Mouse (Mus musculus): ENCODE measurements around the gene Ace3.

The Ace3 gene

GRCm38 (mm10) chr11:105994375-105994774 is at the start of gene Ace3:
TSS of gene Ace3 (plus strand) at chr11:105994675.
- DNase-seq (ENCODE audit: low read depth, low spot score) = no peak

DNA sequence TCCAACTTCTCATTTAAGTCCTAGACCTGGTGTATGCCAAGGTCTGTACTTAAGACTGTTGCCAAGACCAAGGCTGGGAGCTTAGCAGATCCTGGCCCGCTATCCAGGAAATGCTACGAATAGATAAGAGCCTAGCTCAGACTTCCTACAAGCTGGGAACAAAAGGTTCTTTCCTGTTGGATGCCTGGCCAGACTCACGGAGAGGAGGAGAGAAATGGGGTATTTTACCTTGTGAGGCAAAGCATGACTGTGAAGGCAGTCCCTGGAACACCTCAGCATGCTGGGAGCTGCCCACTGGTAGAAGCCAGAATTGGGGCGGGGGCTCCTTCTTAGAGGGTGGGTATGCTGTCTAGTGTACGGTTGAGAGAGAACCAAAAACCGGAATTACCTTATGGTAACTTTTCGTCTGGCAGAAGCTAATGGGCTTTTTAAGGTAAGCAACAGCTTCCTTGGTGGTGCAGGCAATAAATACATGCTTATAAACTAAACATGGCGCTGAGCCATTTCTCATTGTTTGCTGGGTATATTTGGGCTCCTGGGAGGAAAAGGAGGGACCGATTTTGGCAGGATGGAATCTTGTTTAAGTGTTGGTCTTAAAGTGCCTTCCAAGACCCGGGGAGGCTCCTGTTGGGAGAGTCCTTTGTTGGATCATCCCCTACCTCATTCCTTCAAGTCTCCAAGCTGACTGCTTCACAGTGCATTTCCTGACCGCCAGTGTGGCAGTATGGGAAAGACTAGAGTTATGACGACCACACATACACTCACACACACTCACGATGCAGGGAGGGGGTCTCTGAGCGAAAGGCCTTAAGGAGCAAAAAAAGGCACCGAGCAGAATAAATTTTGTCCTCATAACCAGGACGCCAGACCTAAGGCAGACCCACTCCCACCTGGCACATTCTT is 49.5 kb upstream of the Ace3 start:
- DNase-seq (ENCODE audit: low read depth, low spot score) = no peak

- no peak for DNase-seq (ENCODE audit: low read depth, low spot score)
Observed at GRCm38 (mm10) chr11:105946694-105947154, 47.8 kb upstream of the Ace3 start.

GRCm38 (mm10) chr11:105948255-105948654 is 46.2 kb upstream of the Ace3 start:
- DNase-seq (ENCODE audit: low read depth, low spot score) = no peak

DNA sequence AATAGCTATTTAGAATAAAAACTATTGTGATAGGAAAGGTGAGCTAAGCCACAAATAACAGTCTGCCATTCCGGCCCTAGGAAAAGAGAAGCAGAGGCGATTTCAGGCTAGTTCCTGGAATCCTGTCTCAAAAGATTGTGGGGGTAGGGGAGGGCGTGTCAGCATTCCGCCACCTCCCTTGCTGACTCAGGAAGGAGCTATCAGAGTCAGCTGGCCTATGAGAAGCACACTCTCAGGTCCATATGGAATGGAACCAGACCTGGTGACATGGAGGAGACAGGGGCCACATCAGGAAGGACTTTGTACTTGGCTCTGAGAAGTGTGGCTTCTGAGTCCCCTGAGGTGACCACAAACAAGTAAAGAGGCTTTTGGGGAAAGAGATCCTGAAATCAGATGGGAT is 44.0 kb upstream of the Ace3 start:
- DNase-seq (ENCODE audit: low read depth, low spot score) = no peak

GRCm38 (mm10) chr11:105951601-105952044 is 42.9 kb upstream of the Ace3 start:
- DNase-seq (ENCODE audit: low read depth, low spot score) = no peak

- DNase-seq (ENCODE audit: low read depth, low spot score) = no peak
Observed at GRCm38 (mm10) chr11:105952111-105952510, 42.4 kb upstream of the Ace3 start.

DNA sequence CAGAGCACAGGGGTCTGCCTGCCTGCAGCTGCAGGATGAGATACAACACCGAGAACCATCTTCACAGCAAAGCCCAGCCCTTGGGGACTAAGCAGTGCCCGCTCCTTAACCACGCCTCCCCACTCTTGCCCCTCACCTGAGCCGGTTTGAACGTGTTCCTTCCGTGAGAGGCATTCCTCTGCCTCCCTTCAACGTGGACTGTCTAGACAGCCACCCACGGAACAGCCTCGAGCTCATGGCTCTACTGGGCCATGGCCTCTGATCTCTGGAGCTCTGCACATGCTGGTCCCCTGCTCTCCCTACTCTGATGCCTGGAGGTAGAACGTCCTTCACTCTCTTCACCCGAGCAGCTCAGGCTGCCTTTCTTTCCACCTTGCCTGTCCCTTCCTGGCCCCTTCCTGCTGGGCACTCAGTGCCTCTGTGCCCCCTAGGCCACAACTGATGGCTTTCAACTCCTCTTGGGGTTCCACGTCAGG is 41.5 kb upstream of the Ace3 start, which contains the start of gene Cyb561:
Cyb561 (minus strand) TSS at position 426 of the 476 bp plus-strand sequence.
- DNase-seq (ENCODE audit: low read depth, low spot score) = no peak

GRCm38 (mm10) chr11:105953402-105953801 is 41.1 kb upstream of the Ace3 start:
- no peak for DNase-seq (ENCODE audit: low read depth, low spot score)

- DNase-seq (ENCODE audit: low read depth, low spot score) = no peak
Observed at GRCm38 (mm10) chr11:105955815-105956430, 38.6 kb upstream of the Ace3 start.

- DNase-seq (ENCODE audit: low read depth, low spot score) = no peak
Observed at GRCm38 (mm10) chr11:105957501-105957900, 37.0 kb upstream of the Ace3 start.

- no peak for DNase-seq (ENCODE audit: low read depth, low spot score)
Observed at GRCm38 (mm10) chr11:105958566-105958965, 35.9 kb upstream of the Ace3 start.

DNA sequence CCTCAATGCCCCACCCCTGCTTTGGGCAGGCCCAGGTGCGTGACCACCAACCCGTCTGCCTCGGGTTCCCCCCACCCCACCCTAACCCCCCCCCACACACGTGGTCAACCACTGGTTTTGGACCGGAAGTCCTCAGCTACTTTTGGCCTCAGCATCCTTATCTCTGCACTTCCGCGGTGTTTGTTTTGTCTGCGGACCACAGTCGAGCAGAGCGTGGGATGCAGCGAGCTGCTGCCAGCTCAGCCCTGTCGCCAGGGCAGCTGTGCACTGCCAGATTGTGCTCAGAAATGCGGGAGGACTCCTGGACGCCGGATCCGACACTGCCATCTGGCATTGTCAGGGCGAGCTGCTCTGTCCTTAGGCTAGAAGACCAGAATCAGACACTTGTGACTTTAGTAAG is 35.1 kb upstream of the Ace3 start:
- no peak for DNase-seq (ENCODE audit: low read depth, low spot score)

GRCm38 (mm10) chr11:105964691-105965090 is 29.8 kb upstream of the Ace3 start:
- DNase-seq (ENCODE audit: low read depth, low spot score) = no peak

GRCm38 (mm10) chr11:105966288-105966687 is 28.2 kb upstream of the Ace3 start:
- DNase-seq (ENCODE audit: low read depth, low spot score) = no peak

GRCm38 (mm10) chr11:105967741-105968574 is 26.5 kb upstream of the Ace3 start, which contains the start of gene Ace:
TSS of gene Ace (plus strand) at chr11:105967945.
- DNase-seq (ENCODE audit: low read depth, low spot score) = no peak

DNA sequence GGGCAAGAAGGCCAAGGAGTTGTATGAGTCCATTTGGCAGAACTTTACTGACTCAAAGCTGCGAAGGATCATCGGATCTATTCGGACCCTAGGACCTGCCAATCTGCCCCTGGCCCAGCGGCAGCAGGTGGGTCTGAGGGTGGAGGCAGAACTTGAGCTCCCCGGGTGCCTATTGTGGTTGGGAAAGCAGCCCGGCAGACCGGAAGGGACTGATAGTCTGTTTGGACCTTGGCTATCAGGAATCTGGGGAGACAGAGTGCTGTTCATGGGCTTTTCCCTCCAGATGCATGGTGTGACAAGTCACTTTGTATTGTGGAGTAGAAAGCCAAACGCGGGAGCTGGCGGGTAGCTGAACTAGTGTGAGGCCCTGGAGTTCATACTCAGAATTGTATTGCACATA is 25.5 kb upstream of the Ace3 start:
- DNase-seq (ENCODE audit: low read depth, low spot score) = no peak

GRCm38 (mm10) chr11:105969516-105969915 is 25.0 kb upstream of the Ace3 start:
- no peak for DNase-seq (ENCODE audit: low read depth, low spot score)

DNA sequence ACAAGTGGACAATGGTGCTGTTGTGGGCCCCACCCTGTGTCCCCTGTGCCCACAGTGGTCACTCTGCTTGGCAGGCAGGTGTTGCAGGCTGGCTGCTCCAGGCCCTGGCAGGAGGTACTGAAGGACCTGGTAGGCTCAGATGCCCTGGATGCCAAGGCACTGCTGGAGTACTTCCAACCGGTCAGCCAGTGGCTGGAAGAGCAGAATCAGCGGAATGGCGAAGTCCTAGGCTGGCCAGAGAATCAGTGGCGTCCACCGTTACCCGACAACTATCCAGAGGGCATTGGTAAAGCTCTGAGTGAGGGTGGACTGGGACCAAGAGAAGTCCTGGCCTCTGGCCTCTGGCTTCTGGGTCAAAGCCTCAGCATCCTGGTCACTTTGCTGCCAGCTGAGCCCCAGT is 19.9 kb upstream of the Ace3 start:
- no peak for DNase-seq (ENCODE audit: low read depth, low spot score)

DNA sequence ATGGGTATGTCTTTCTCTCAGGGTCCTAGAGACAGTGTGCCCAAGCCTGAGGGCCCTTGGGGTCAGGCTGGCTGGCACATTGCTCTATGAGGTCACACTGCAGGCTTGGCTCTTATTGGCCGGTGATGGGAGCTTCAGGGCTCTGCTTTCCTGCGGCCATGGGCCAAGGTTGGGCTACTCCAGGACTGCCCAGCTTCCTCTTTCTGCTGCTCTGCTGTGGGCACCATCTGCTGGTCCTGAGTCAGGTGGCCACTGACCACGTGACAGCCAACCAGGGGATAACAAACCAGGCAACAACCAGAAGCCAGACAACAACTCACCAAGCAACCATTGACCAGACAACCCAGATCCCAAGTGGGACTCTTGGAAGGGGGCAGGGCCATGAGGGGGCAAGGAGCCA is 19.4 kb upstream of the Ace3 start:
- no peak for DNase-seq (ENCODE audit: low read depth, low spot score)

DNA sequence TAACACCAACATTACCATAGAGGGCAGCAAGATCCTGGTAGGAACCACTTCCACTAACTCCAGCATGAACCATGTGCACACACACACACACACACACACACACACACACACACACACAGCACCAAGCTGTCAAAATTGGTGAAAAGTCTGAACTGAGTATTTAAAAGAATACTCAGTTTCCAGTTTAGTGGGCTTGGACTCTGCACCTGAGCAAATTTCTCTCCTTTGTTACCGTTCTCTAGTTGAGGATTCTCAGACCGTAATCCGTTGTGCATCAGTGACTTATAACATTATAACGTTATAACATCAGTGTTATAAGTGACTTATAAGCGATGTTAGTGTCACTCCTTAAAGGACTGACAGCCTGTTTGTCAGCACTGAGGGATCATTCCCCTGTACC is 18.8 kb upstream of the Ace3 start:
- DNase-seq (ENCODE audit: low read depth, low spot score) = no peak

DNA sequence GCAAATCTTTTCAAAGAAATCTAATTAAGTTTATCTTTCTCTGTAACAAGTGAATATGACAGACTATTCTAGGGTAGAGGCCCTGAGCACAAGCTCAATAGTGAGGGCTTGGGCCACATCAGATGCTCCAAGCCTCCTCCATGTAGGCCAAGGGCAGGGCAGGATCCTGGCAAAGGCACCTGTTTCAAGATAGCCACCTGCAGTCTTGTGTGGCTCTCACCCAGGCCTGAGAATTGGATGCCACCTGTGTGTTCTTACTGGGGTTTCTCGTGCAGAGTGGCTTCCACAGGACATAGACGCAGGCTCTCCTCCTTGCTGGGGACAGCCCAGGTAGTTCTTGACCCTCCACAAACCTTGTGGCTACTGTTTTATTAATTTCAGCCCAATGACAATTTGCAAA is 16.2 kb upstream of the Ace3 start:
- no peak for DNase-seq (ENCODE audit: low read depth, low spot score)

Measured in forelimb bud, embryonic 11.5 days (tissue).